8 mouse cellular contexts compared by ENCODE assay signal in genomic region chr11:58977150-58977549, GRCm38 (mm10). TPM values are rescaled to one million over a fixed set of nuclear protein-coding genes. Genes with fewer than 3 reads are reported as not detected.
DNase-seq lines count a peak whose midpoint lies in the region; ATAC-seq and TF ChIP-seq lines count a peak whose summit lies in the region.

No protein-coding gene starts in this region.

- peak; percentile 58 for DNase-seq in kidney, adult 18-20 months
- DNase-seq in kidney, adult 9 months, result no peak
- peak; percentile 21 for DNase-seq in adipocyte (ENCODE audit: low spot score)
- DNase-seq in liver, adult 2 months (ENCODE audit: extremely low read depth, low read depth, low spot score), result no peak
- DNase-seq in layer of hippocampus, adult 9-11 months, result no peak
- DNase-seq in left cerebral cortex, adult 11 months (ENCODE audit: low spot score), result no peak

- H3K4me1 ChIP-seq in liver, adult 2 months (ENCODE audit: control insufficient read depth, insufficient read depth, low read length), result peaks cover 11% of the 10 kb centered on the region
- peaks cover 25% of the 10 kb centered on the region for H3K4me1 ChIP-seq in small intestine, adult 2 months (ENCODE audit: control insufficient read depth, insufficient read depth, insufficient read length, low read length)

- peak; percentile 20; the same call in 1 of the 2 replicates for ATAC-seq in granulocyte monocyte progenitor cell, adult 5-6 weeks (replicated peaks; ENCODE audit: poor library complexity, severe bottlenecking)

- no peaks in the 10 kb centered on the region for H3K27me3 ChIP-seq in liver, adult 2 months (ENCODE audit: control insufficient read depth, insufficient read depth, low read length)
- H3K27me3 ChIP-seq in small intestine, adult 2 months (ENCODE audit: control insufficient read depth, insufficient read depth, low read length), result no peaks in the 10 kb centered on the region

- peaks cover 21% of the 10 kb centered on the region; the same call in 1 of the 2 replicates for H3K79me2 ChIP-seq in liver, adult 2 months (ENCODE audit: control insufficient read depth, insufficient read depth, low read length)

- peak overlapping the region; percentile 95 for H3K27ac ChIP-seq in liver, adult 2 months (replicated peaks; ENCODE audit: insufficient read depth, low read depth, low read length)
- peak overlapping the region; percentile 86 for H3K27ac ChIP-seq in small intestine, adult 2 months (ENCODE audit: insufficient read depth, low read depth, low read length)

- peak overlapping the region; percentile 74 for H3K9ac ChIP-seq in liver, adult 2 months (ENCODE audit: low read depth, low read length)

- TF ChIP-seq POLR2A in liver, adult 2 months (IDR thresholded peaks at IDR 0.05; ENCODE audit: extremely low read depth, insufficient read depth, low read length), result no peak
- TF ChIP-seq POLR2A in small intestine, adult 2 months (IDR thresholded peaks at IDR 0.05; ENCODE audit: low read depth, low read length), result no peak

- peaks cover 1% of the 10 kb centered on the region; the same call in 1 of the 2 replicates for H3K36me3 ChIP-seq in liver, adult 2 months (ENCODE audit: control insufficient read depth, insufficient read depth, low read length)
- peaks cover 2% of the 10 kb centered on the region for H3K36me3 ChIP-seq in small intestine, adult 2 months (ENCODE audit: control insufficient read depth, insufficient read depth, low read length)

- H3K4me3 ChIP-seq in liver, adult 2 months (ENCODE audit: insufficient read depth, low read depth, low read length), result peak overlapping the region; percentile 84
- peak overlapping the region; percentile 97 for H3K4me3 ChIP-seq in small intestine, adult 2 months (ENCODE audit: low read depth, low read length)

- under 1% methylated on average over 29 of the region's 29 CpGs for WGBS in liver, adult 2 months
- under 1% methylated on average over 29 of the region's 29 CpGs for WGBS in small intestine, adult 2 months

- no peak for TF ChIP-seq CTCF in liver, adult 2 months (IDR thresholded peaks at IDR 0.05; ENCODE audit: low read depth, low read length)
- no peak for TF ChIP-seq CTCF in small intestine, adult 2 months (IDR thresholded peaks at IDR 0.05; ENCODE audit: extremely low read depth, insufficient read length, insufficient replicate concordance, low read depth, low read length)

RNA-seq across cellular contexts. Expression of gene Trim11, which starts 0.7 kb away (rescaled TPM):
- 29.0 and 32.3 TPM in 2 replicates for total RNA-seq in granulocyte monocyte progenitor cell, adult 5-6 weeks (2014; fragmentation: Nextera tagmentation)
- total RNA-seq in granulocyte monocyte progenitor cell, adult 5-6 weeks (2017), result 29.1 and 30.5 TPM in 2 replicates
- 12.4 and 13.4 TPM in 2 replicates for total RNA-seq in liver, adult 2 months (2014; rRNA removed)
- polyA plus RNA-seq in liver, adult 2 months (2012; rRNA removed), result 14.4 and 22.4 TPM in 2 replicates
- 15.4 and 22.6 TPM in 2 replicates for polyA plus RNA-seq in small intestine, adult 2 months (2012; rRNA removed)

RNA-seq across cellular contexts. Expression of gene Hist3h2a, which starts 22.7 kb away (rescaled TPM):
- 9.3 and 14.0 TPM in 2 replicates for total RNA-seq in granulocyte monocyte progenitor cell, adult 5-6 weeks (2014; fragmentation: Nextera tagmentation)
- 234 and 237 TPM in 2 replicates for total RNA-seq in granulocyte monocyte progenitor cell, adult 5-6 weeks (2017)
- 7.8 and 8.1 TPM in 2 replicates for total RNA-seq in liver, adult 2 months (2014; rRNA removed)
- 2.0 and 2.7 TPM in 2 replicates for polyA plus RNA-seq in liver, adult 2 months (2012; rRNA removed)
- polyA plus RNA-seq in small intestine, adult 2 months (2012; rRNA removed), result 5.2 and 12.1 TPM in 2 replicates

RNA-seq across cellular contexts. Expression of gene Trim17, which starts 22.7 kb away (rescaled TPM):
- not detected in 2 replicates for total RNA-seq in granulocyte monocyte progenitor cell, adult 5-6 weeks (2014; fragmentation: Nextera tagmentation)
- 0.13 TPM in 1 of 2 replicates, not detected in the other for total RNA-seq in granulocyte monocyte progenitor cell, adult 5-6 weeks (2017)
- under 0.01 TPM in 1 of 2 replicates, not detected in the other for total RNA-seq in liver, adult 2 months (2014; rRNA removed)
- 0.04 TPM in 2 replicates for polyA plus RNA-seq in liver, adult 2 months (2012; rRNA removed)
- polyA plus RNA-seq in small intestine, adult 2 months (2012; rRNA removed), result 0.08 TPM in 1 of 2 replicates, not detected in the other

RNA-seq across cellular contexts. Expression of gene Hist3h2ba, which starts 28.4 kb away (rescaled TPM):
- not detected in 2 replicates for total RNA-seq in granulocyte monocyte progenitor cell, adult 5-6 weeks (2014; fragmentation: Nextera tagmentation)
- total RNA-seq in granulocyte monocyte progenitor cell, adult 5-6 weeks (2017), result 1.5 and 2.3 TPM in 2 replicates
- 0.37 and 1.1 TPM in 2 replicates for total RNA-seq in liver, adult 2 months (2014; rRNA removed)
- not detected in 2 replicates for polyA plus RNA-seq in liver, adult 2 months (2012; rRNA removed)
- polyA plus RNA-seq in small intestine, adult 2 months (2012; rRNA removed), result 1.7 and 3.8 TPM in 2 replicates

RNA-seq across cellular contexts. Expression of gene Rnf187, which starts 38.4 kb away (rescaled TPM):
- total RNA-seq in granulocyte monocyte progenitor cell, adult 5-6 weeks (2014; fragmentation: Nextera tagmentation), result 78.6 and 79.3 TPM in 2 replicates
- 60.0 and 82.2 TPM in 2 replicates for total RNA-seq in granulocyte monocyte progenitor cell, adult 5-6 weeks (2017)
- 63.7 and 78.6 TPM in 2 replicates for total RNA-seq in liver, adult 2 months (2014; rRNA removed)
- 122 and 134 TPM in 2 replicates for polyA plus RNA-seq in liver, adult 2 months (2012; rRNA removed)
- polyA plus RNA-seq in small intestine, adult 2 months (2012; rRNA removed), result 87.9 and 160 TPM in 2 replicates

Comparison
In these comparisons a context has a peak if more than half of its experiments do, and no peak if none do; other contexts are left out.
1. DNase-seq: peak in kidney, adult 18-20 months (single experiment) and adipocyte (single experiment); none in kidney, adult 9 months (single experiment), liver, adult 2 months (single experiment), layer of hippocampus, adult 9-11 months (single experiment) and left cerebral cortex, adult 11 months (single experiment).